Mouse (Mus musculus): ENCODE measurements around the gene Ephb3.

DNA sequence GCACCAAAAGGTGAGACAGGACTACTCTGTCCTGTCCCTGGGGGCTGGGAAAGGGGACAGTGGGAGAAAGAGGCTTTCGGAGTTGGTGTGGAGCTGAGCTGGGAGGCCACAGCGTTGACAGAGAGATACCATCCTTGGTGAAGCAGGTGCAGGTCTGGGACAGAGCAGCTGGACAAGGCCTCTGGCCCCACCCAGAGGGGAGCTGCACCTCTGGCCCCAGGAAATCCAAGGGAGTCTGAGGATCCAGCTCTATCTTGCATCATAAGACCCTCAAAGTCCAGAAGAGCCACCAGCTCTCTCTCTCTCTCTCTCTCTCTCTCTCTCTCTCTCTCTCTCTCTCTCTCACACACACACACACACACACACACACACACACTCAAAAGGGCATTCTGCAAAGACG, 40.2 kb downstream of the Ephb3 start:
- no peak for TF ChIP-seq CTCF (IDR thresholded peaks at IDR 0.05)
- no peak for TF ChIP-seq EP300 (IDR thresholded peaks at IDR 0.05)
